Mouse (Mus musculus) megakaryocyte-erythroid progenitor cell, adult 5-6 weeks (primary cell): ENCODE results near the gene Soat2. TPM values are rescaled to one million over a fixed set of nuclear protein-coding genes. Genes with fewer than 3 reads are reported as not detected.

Experiments
- ATAC-seq: replicated peaks from 2 replicates; pipeline ENCODE4 v1.8.0; 2016; ENCODE audit warnings: mild to moderate bottlenecking, inconsistent platforms; ENCODE audit not compliant: severe bottlenecking, poor library complexity, low FRiP score, low TSS enrichment
- total RNA-seq, 2 experiments: library from RNA; stranded (forward) in 1 of 2; stranded (reverse) in 1 of 2; fragments of 200-1000, 215-1000 nt in 1 of 2; fragments of >200 nt in 1 of 2; fragmentation: Nextera tagmentation in 1 of 2; gene quantifications; 2 replicates each; pipeline ENCODE4 v1.2.3; 2014 to 2017

Gene Soat2
- total RNA-seq, 2 experiments from 2014 or later: 8.9 to 15.4 TPM

GRCm38 (mm10) chr15:102112827-102113226 is 37.5 kb upstream of the Soat2 start:
- ATAC-seq: no peak

- ATAC-seq: no peak
Observed at GRCm38 (mm10) chr15:102113674-102114073, 36.7 kb upstream of the Soat2 start.

- no peak for ATAC-seq
Observed at GRCm38 (mm10) chr15:102114651-102115260, 35.6 kb upstream of the Soat2 start.

- no peak for ATAC-seq
Observed at GRCm38 (mm10) chr15:102115731-102116231, 34.5 kb upstream of the Soat2 start.

- no peak for ATAC-seq
Observed at GRCm38 (mm10) chr15:102116753-102117415, 33.4 kb upstream of the Soat2 start.

- no peak for ATAC-seq
Observed at GRCm38 (mm10) chr15:102117461-102118443, 32.6 kb upstream of the Soat2 start.

- ATAC-seq: no peak
Observed at GRCm38 (mm10) chr15:102118591-102118990, 31.7 kb upstream of the Soat2 start.

GRCm38 (mm10) chr15:102119121-102119830 is 31.1 kb upstream of the Soat2 start:
- no peak for ATAC-seq

GRCm38 (mm10) chr15:102119831-102120170 is 30.5 kb upstream of the Soat2 start:
- no peak for ATAC-seq

- no peak for ATAC-seq
Observed at GRCm38 (mm10) chr15:102120530-102120929, 29.8 kb upstream of the Soat2 start.

- no peak for ATAC-seq
Observed at GRCm38 (mm10) chr15:102126303-102126702, 24.0 kb upstream of the Soat2 start.

- no peak for ATAC-seq
Observed at GRCm38 (mm10) chr15:102133314-102133713, 17.0 kb upstream of the Soat2 start.

GRCm38 (mm10) chr15:102134709-102135108 is 15.6 kb upstream of the Soat2 start:
- peak; percentile 51; the same call in 1 of the 2 replicates for ATAC-seq

GRCm38 (mm10) chr15:102135522-102136128 is 14.7 kb upstream of the Soat2 start:
- ATAC-seq: peak; percentile 12

- ATAC-seq: peak; percentile 98
Observed at GRCm38 (mm10) chr15:102136129-102136758, 14.1 kb upstream of the Soat2 start, which contains the start of gene Spryd3. TSS of gene Spryd3 (minus strand) at chr15:102136234.

- no peak for ATAC-seq
Observed at GRCm38 (mm10) chr15:102141120-102141519, 9.2 kb upstream of the Soat2 start.

GRCm38 (mm10) chr15:102142914-102143912 is 7.1 kb upstream of the Soat2 start:
- ATAC-seq: no peak
